Mouse (Mus musculus): ENCODE measurements around the gene Ggct. TPM values are rescaled to one million over a fixed set of nuclear protein-coding genes. Genes with fewer than 3 reads are reported as not detected.

The Ggct gene
- polyA plus RNA-seq, 1 experiment from 2014 or later = 4.8 TPM

DNA sequence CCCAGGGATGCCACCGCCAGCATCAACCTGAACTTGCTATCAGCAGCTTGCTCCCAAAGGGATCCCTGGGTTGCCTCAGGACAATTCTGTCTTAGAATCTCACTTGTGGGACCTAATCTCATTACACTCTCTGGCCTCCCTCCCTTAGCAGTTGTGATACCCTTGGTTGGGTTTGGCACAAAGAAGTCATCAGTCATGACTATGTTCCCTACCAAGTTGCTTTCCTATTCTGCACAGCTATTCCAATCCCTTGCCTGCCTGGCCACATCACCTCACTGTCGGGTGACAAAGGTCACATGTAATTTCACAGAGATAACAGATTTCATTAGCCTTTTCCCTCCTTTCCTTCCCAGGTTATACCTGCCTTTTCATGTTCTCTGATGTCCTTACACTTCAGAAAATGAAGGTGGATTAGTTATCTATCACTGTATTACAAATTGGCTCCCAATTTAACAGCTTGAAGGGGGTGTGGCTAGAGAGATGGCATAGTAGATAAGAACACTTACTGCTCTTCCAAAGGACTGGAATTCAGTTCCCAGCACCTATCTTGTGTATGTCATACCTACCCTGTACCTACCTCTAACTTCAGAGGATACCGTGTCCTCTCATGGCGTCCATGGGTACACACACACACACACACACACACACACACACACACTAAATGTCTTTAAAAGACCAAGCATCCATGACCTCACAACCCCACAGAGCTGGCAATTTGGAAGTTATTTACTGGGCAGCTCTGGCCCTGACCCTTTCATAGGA lies 17.8 kb upstream of the Ggct start:
- DNase-seq = no peak
- 62% methylated on average over 4 of the region's 4 CpGs for WGBS
- Histone ChIP-seq H3K27ac (ENCODE audit: low read depth) (no peak overlapping the region), H3K9ac (no peak overlapping the region), H3K36me3 (ENCODE audit: insufficient read depth) (no peaks in the 10 kb centered on the region), H3K4me3 (ENCODE audit: low read depth, low read length) (no peak overlapping the region), H3K4me2 (peak overlapping the region; percentile 11; the same call in 1 of the 2 replicates), H3K27me3 (ENCODE audit: insufficient read depth, low read length) (no peaks in the 10 kb centered on the region), H3K4me1 (ENCODE audit: insufficient read depth) (no peaks in the 10 kb centered on the region), H3K9me3 (ENCODE audit: low read depth, low read length) (no peaks in the 10 kb centered on the region)
- no peak for TF ChIP-seq CTCF (IDR thresholded peaks at IDR 0.05; ENCODE audit: low read depth)
- no peak for ATAC-seq (ENCODE audit: insufficient read depth)

- Histone ChIP-seq H3K27me3 (ENCODE audit: insufficient read depth, low read length) (no peaks in the 10 kb centered on the region), H3K9me3 (ENCODE audit: low read depth, low read length) (no peaks in the 10 kb centered on the region), H3K9ac (peak overlapping the region; percentile 29; the same call in 1 of the 2 replicates), H3K27ac (ENCODE audit: low read depth) (peak overlapping the region; percentile 84), H3K36me3 (ENCODE audit: insufficient read depth) (no peaks in the 10 kb centered on the region), H3K4me1 (ENCODE audit: insufficient read depth) (no peaks in the 10 kb centered on the region), H3K4me3 (ENCODE audit: low read depth, low read length) (no peak overlapping the region), H3K4me2 (peak overlapping the region; percentile 45)
- ATAC-seq (ENCODE audit: insufficient read depth) (peak; percentile 76), DNase-seq (peak; percentile 44)
- WGBS = 25% methylated on average over 16 of the region's 16 CpGs
- TF ChIP-seq CTCF (IDR thresholded peaks at IDR 0.05; ENCODE audit: low read depth) = no peak
Measured at GRCm38 (mm10) chr6:55009391-55010230, 16.9 kb upstream of the Ggct start.

DNA sequence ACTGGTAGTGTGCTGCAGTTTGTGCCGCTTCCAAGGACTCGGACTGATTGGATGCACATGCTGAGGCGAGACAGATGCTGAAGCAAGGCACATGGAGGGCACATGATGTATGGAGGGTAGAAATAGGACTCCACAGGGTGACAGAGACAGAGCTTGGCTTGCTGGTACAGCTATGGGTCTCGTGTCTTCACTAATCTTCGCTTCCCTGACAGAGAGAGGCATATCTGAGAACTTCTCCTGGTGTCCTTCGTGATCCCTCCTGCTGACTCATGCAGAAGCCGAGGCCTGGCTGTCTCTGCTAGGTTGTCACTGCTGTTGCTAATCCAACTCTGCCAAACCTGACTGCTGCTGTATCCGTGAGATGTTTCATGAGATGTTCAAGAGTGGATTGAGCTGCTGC lies 15.7 kb upstream of the Ggct start:
- WGBS = 84% methylated on average over 8 of the region's 8 CpGs
- H3K9me3 ChIP-seq (ENCODE audit: low read depth, low read length) = no peaks in the 10 kb centered on the region
- no peak overlapping the region for H3K4me2 ChIP-seq
- no peak overlapping the region for H3K9ac ChIP-seq
- ATAC-seq (ENCODE audit: insufficient read depth) = no peak
- H3K4me1 ChIP-seq (ENCODE audit: insufficient read depth) = no peaks in the 10 kb centered on the region
- DNase-seq = no peak
- no peaks in the 10 kb centered on the region for H3K36me3 ChIP-seq (ENCODE audit: insufficient read depth)
- no peak overlapping the region for H3K4me3 ChIP-seq (ENCODE audit: low read depth, low read length)
- no peak for TF ChIP-seq CTCF (IDR thresholded peaks at IDR 0.05; ENCODE audit: low read depth)
- H3K27ac ChIP-seq (ENCODE audit: low read depth) = no peak overlapping the region
- no peaks in the 10 kb centered on the region for H3K27me3 ChIP-seq (ENCODE audit: insufficient read depth, low read length)

DNA sequence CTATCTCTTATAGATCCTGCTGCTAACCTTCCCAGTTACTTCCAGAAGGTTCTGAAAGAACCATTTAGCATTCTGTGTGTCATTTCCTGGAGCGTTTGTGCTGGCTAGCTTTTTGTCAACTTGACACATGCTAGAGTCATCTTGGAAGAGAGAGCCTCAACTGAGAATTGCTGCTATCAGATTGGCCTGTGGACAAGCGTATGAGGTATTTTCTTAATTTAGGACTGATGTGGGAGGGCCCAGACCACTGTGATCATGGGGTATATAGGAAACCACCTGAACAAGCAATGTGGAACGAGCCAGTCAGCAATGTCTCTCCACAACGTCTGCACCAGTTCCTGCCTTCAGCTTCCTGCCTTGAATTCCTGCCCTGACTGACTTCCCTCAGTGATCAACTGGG lies 10.8 kb upstream of the Ggct start:
- 55% methylated on average over 4 of the region's 4 CpGs for WGBS

DNA sequence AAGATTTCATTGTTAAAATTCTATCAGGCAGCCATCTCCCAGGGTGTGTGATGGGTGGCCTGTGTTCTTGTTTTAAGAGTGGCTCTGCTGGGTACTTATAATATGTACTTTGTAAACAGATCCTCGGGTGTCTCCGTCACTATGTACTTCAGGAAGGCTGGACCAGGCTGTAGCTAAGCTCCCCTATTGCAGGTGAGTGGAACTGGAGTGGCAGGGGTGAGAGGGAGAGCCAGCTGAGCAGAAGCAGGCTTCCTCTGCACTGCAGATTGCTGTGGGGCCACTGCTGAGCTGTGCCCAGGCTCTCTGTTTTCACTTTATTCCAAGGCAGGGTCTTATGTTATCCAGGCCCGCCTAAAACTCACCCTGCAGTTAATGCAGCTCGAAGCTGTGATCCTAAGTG lies 9.7 kb upstream of the Ggct start:
- DNase-seq (peak; percentile 22), ATAC-seq (ENCODE audit: insufficient read depth) (peak; percentile 63; the same call in 1 of the 2 replicates)
- Histone ChIP-seq H3K4me2 (no peak overlapping the region), H3K27ac (ENCODE audit: low read depth) (no peak overlapping the region), H3K9me3 (ENCODE audit: low read depth, low read length) (no peaks in the 10 kb centered on the region), H3K9ac (no peak overlapping the region), H3K4me1 (ENCODE audit: insufficient read depth) (no peaks in the 10 kb centered on the region), H3K27me3 (ENCODE audit: insufficient read depth, low read length) (no peaks in the 10 kb centered on the region), H3K4me3 (ENCODE audit: low read depth, low read length) (no peak overlapping the region), H3K36me3 (ENCODE audit: insufficient read depth) (no peaks in the 10 kb centered on the region)
- WGBS = 52% methylated on average over 4 of the region's 4 CpGs
- no peak for TF ChIP-seq CTCF (IDR thresholded peaks at IDR 0.05; ENCODE audit: low read depth)

More for the DNA sequence above, 10.8 kb upstream of the Ggct start:
- no peaks in the 10 kb centered on the region for H3K9me3 ChIP-seq (ENCODE audit: low read depth, low read length)
- H3K4me2 ChIP-seq = no peak overlapping the region
- TF ChIP-seq CTCF (IDR thresholded peaks at IDR 0.05; ENCODE audit: low read depth) = no peak
- no peaks in the 10 kb centered on the region for H3K27me3 ChIP-seq (ENCODE audit: insufficient read depth, low read length)
- no peak overlapping the region for H3K4me3 ChIP-seq (ENCODE audit: low read depth, low read length)
- H3K9ac ChIP-seq = no peak overlapping the region
- no peaks in the 10 kb centered on the region for H3K36me3 ChIP-seq (ENCODE audit: insufficient read depth)
- DNase-seq (no peak), ATAC-seq (ENCODE audit: insufficient read depth) (no peak)
- H3K27ac ChIP-seq (ENCODE audit: low read depth) = no peak overlapping the region
- no peaks in the 10 kb centered on the region for H3K4me1 ChIP-seq (ENCODE audit: insufficient read depth)

DNA sequence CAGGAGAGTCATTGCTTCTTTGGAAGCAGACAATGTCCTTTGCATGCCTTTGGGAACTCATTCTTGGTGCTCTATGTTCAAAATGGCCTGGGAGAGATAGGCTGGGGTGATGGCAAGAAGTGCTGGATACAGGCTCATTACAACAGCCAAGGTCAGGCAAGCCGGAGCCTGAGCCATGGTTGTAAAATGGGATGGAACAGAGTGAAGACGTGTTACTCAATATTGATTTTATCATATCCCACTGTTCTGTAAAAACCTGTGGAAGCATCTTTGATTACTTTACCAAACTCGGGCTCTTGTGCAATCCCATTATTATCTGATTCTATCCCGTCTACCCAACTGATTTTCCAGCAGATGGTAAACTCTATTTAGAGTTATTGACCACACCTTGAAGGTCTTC lies 8.6 kb upstream of the Ggct start:
- no peaks in the 10 kb centered on the region for H3K36me3 ChIP-seq (ENCODE audit: insufficient read depth)
- DNase-seq (no peak), ATAC-seq (ENCODE audit: insufficient read depth) (no peak)
- no peaks in the 10 kb centered on the region for H3K27me3 ChIP-seq (ENCODE audit: insufficient read depth, low read length)
- 73% methylated on average over 4 of the region's 4 CpGs for WGBS
- H3K4me3 ChIP-seq (ENCODE audit: low read depth, low read length) = no peak overlapping the region
- TF ChIP-seq CTCF (IDR thresholded peaks at IDR 0.05; ENCODE audit: low read depth) = no peak
- H3K27ac ChIP-seq (ENCODE audit: low read depth) = no peak overlapping the region
- no peaks in the 10 kb centered on the region for H3K9me3 ChIP-seq (ENCODE audit: low read depth, low read length)
- H3K9ac ChIP-seq = no peak overlapping the region
- no peaks in the 10 kb centered on the region for H3K4me1 ChIP-seq (ENCODE audit: insufficient read depth)
- H3K4me2 ChIP-seq = no peak overlapping the region

GRCm38 (mm10) chr6:54997726-54998125 lies 5.0 kb upstream of the Ggct start:
- H3K4me1 ChIP-seq (ENCODE audit: insufficient read depth) = no peaks in the 10 kb centered on the region
- H3K4me2 ChIP-seq = no peak overlapping the region
- ATAC-seq (ENCODE audit: insufficient read depth) = no peak
- H3K27me3 ChIP-seq (ENCODE audit: insufficient read depth, low read length) = no peaks in the 10 kb centered on the region
- 69% methylated on average over 6 of the region's 6 CpGs for WGBS
- H3K27ac ChIP-seq (ENCODE audit: low read depth) = no peak overlapping the region
- H3K4me3 ChIP-seq (ENCODE audit: low read depth, low read length) = no peak overlapping the region
- no peak overlapping the region for H3K9ac ChIP-seq
- no peaks in the 10 kb centered on the region for H3K36me3 ChIP-seq (ENCODE audit: insufficient read depth)
- TF ChIP-seq CTCF (IDR thresholded peaks at IDR 0.05; ENCODE audit: low read depth) = no peak
- H3K9me3 ChIP-seq (ENCODE audit: low read depth, low read length) = no peaks in the 10 kb centered on the region
- DNase-seq = no peak

Measured in lung, embryonic 14.5 days (tissue).